Mouse (Mus musculus) liver, embryonic 11.5 days (tissue): ENCODE measurements around the gene Nr5a2. TPM values are rescaled to one million over a fixed set of nuclear protein-coding genes. Genes with fewer than 3 reads are reported as not detected.

ENCODE experiments used
- ATAC-seq: fragments of 200-750 bp; cut with Nextera tagmentation; replicated peaks from 2 replicates; pipeline ENCODE4 v1.8.0; 2017; ENCODE audit warnings: moderate number of reproducible peaks, mild to moderate bottlenecking, moderate TSS enrichment, moderate library complexity; ENCODE audit not compliant: low FRiP score
- DNase-seq: peaks from one replicate; pipeline ENCODE4 v3.0.0-alpha.2; 2017; ENCODE audit warnings: low spot score
- H3K27ac ChIP-seq: fragments of 300-500 bp; sonication (generic); 2 replicates; pipeline ENCODE4 v1.5.1; 2014; ENCODE audit warnings: mild to moderate bottlenecking, low read depth, low read length, control low read depth
- H3K27me3 ChIP-seq: fragments of 300-500 bp; sonication (generic); replicated peaks from 2 replicates; pipeline ENCODE4 v1.6.1; 2014; ENCODE audit warnings: low read length, mixed read lengths; ENCODE audit not compliant: control insufficient read depth, insufficient read depth
- H3K36me3 ChIP-seq: fragments of 300-500 bp; sonication (generic); 2 replicates; pipeline ENCODE4 v1.6.1; 2014; ENCODE audit warnings: mild to moderate bottlenecking, low read length, moderate library complexity, mixed read lengths; ENCODE audit not compliant: control insufficient read depth, insufficient read depth
- H3K4me1 ChIP-seq: fragments of 300-500 bp; sonication (generic); replicated peaks from 2 replicates; pipeline ENCODE4 v1.6.1; 2014; ENCODE audit warnings: low read length, mixed read lengths; ENCODE audit not compliant: control insufficient read depth, insufficient read depth
- H3K4me2 ChIP-seq: fragments of 300-500 bp; sonication (generic); 2 replicates; pipeline ENCODE4 v1.6.1; 2014; ENCODE audit warnings: mild to moderate bottlenecking, control low read depth, moderate library complexity
- H3K4me3 ChIP-seq: fragments of 300-500 bp; sonication (generic); 2 replicates; pipeline ENCODE4 v1.5.1; 2014; ENCODE audit warnings: low read depth, low read length, control low read depth
- H3K9ac ChIP-seq: fragments of 300-500 bp; sonication (generic); 2 replicates; pipeline ENCODE4 v1.6.1; 2014; ENCODE audit warnings: low read depth, low read length, control low read depth
- H3K9me3 ChIP-seq: fragments of 300-500 bp; sonication (generic); 2 replicates; pipeline ENCODE4 v1.6.1; 2016; ENCODE audit warnings: low read length, inconsistent platforms, mixed read lengths; ENCODE audit not compliant: control insufficient read depth
- WGBS: fragments of 180-500 bp; shearing (Covaris S2); extraction: QIAGEN DNeasy Blood & Tissue Kit; methylation state at CpG from one replicate; pipeline ENCODE4 v1.1.7; 2014; 5-methylcytosine and 5-hydroxymethylcytosine counted together
- polyA plus RNA-seq: library from polyadenylated mRNA; unstranded; fragments of >200 nt; fragmentation: Nextera tagmentation; extraction: Ambion mirVana; gene quantifications from 2 replicates; pipeline ENCODE4 v1.2.1, GENCODE M21; 2014

Gene Nr5a2
- polyA plus RNA-seq, 1 experiment from 2014 or later, result 5.3 TPM

DNA sequence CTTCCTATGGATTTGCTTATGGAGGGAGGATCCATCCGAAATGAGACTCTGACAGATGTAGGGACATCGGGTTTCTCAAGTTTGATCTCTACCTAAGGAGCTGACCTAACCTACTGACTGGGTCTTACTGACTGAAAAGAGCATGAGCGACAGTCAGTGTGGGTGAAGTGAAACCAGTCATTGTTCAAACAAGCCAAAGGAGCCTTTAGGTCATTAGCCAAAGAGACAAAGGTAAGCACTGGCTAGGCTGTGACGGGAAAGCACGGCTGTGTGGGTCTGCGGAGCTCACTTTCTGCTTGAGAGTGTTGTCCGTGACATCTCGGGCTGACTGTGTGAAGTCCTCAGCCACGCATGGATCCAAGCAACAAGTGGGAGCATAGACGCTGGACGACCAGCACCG is 50.1 kb downstream of the Nr5a2 start:
- DNase-seq (no peak), ATAC-seq (no peak)
- Histone ChIP-seq H3K27ac (no peak overlapping the region), H3K9me3 (no peaks in the 10 kb centered on the region), H3K9ac (no peak overlapping the region), H3K27me3 (no peaks in the 10 kb centered on the region), H3K36me3 (no peaks in the 10 kb centered on the region), H3K4me2 (no peak overlapping the region), H3K4me1 (no peaks in the 10 kb centered on the region), H3K4me3 (no peak overlapping the region)
- WGBS, result 85% methylated on average over 12 of the region's 12 CpGs

DNA sequence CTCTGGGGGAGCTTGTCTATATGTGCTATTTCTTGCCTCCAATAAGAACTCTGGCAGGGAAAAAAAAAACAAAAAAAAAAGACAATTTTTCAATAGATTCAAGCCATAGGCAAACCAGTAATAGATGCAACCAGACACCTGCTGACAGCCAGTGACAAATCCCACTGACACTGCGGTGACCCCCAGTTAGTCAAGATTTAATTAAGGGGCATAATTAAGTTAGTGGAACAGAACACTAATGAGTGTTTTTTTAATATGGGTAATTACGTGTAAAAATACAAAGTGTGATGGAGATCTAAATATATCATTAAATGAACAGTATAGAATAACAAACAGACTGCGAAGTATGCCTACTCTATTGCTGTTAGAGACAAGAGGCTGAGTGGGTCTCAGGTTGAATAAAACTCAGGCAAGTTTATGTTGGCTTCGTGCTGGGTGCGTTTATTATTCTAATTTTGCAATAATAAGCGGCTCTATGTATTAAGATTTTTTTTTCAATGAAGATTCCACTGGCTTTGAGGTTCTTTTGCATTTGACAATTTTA is 50.7 kb downstream of the Nr5a2 start:
- Histone ChIP-seq H3K9ac (no peak overlapping the region), H3K27ac (no peak overlapping the region), H3K36me3 (no peaks in the 10 kb centered on the region), H3K4me1 (no peaks in the 10 kb centered on the region), H3K4me2 (no peak overlapping the region), H3K4me3 (no peak overlapping the region), H3K27me3 (no peaks in the 10 kb centered on the region), H3K9me3 (no peaks in the 10 kb centered on the region)
- ATAC-seq, result no peak
- WGBS, result 85% methylated on average over 6 of the region's 6 CpGs
- no peak for DNase-seq

DNA sequence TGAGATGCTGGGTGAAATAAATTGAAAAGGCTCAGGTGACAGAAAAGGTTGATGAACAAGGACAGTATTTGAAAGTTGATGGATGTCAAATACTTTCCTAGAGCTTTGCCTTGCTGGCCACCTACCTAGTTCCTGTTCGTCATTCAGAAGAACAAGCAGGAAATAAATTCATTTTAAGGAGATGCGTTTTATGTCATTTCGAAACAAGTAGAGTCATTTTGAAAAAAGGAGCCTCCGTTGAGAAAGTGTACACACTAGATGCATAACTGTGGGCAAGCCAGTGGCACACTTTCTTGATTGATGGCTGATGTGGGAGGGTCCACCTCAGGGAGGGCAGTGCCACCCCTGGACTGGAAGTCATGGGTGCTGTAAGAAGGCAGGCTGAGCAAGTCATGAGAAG is 62.1 kb downstream of the Nr5a2 start:
- WGBS, result 89% methylated on average over 4 of the region's 4 CpGs
- no peak overlapping the region for H3K9ac ChIP-seq
- H3K4me1 ChIP-seq, result no peaks in the 10 kb centered on the region
- no peak overlapping the region for H3K4me3 ChIP-seq
- no peak overlapping the region for H3K27ac ChIP-seq
- no peak for ATAC-seq
- H3K36me3 ChIP-seq, result no peaks in the 10 kb centered on the region
- H3K4me2 ChIP-seq, result no peak overlapping the region
- DNase-seq, result no peak
- H3K27me3 ChIP-seq, result no peaks in the 10 kb centered on the region
- no peaks in the 10 kb centered on the region for H3K9me3 ChIP-seq

DNA sequence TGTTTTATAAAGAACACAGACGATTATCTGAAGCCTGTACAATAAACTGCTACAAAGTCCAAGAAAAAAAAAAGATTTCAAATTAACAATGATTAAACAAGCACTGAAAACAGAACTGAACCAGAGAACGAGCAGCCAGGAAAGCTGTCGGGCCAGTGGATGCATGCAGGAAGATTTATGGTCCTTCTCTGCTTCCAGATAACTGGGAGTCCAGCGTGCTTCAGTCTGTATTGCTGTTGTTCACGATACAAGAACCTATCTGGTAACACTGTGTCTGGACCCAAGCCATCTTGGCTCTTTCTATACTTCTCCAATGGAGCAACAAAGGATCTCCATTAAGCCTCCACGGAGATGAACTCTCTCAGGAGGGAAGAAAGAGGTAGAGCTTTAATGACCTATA is 63.9 kb downstream of the Nr5a2 start:
- Histone ChIP-seq H3K27me3 (no peaks in the 10 kb centered on the region), H3K27ac (no peak overlapping the region), H3K9me3 (no peaks in the 10 kb centered on the region), H3K4me2 (no peak overlapping the region), H3K36me3 (no peaks in the 10 kb centered on the region), H3K9ac (no peak overlapping the region), H3K4me3 (no peak overlapping the region), H3K4me1 (no peaks in the 10 kb centered on the region)
- DNase-seq (no peak), ATAC-seq (no peak)
- 56% methylated on average over 6 of the region's 6 CpGs for WGBS

DNA sequence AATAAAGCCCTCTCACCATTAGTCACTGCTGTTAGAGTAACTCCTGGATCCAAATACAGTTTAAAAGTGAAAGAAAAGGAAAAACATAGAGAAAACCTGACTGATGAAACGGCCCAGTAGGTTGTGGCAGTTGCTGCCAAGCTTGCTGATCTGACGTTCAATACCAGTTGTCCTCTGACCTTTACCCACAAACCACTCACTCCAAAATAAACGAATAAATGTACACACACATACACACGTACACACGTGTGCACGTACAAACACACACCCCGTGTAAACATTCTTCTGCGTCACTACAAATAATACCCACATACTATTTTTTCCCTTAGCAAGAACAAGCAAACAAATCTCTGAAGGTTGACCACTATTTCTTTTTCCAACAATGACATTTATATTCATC is 64.4 kb downstream of the Nr5a2 start:
- no peaks in the 10 kb centered on the region for H3K4me1 ChIP-seq
- no peaks in the 10 kb centered on the region for H3K27me3 ChIP-seq
- H3K9me3 ChIP-seq, result no peaks in the 10 kb centered on the region
- H3K4me2 ChIP-seq, result no peak overlapping the region
- no peak overlapping the region for H3K27ac ChIP-seq
- no peak for ATAC-seq
- DNase-seq, result no peak
- no peak overlapping the region for H3K4me3 ChIP-seq
- no peak overlapping the region for H3K9ac ChIP-seq
- no peaks in the 10 kb centered on the region for H3K36me3 ChIP-seq
- 74% methylated on average over 8 of the region's 8 CpGs for WGBS

DNA sequence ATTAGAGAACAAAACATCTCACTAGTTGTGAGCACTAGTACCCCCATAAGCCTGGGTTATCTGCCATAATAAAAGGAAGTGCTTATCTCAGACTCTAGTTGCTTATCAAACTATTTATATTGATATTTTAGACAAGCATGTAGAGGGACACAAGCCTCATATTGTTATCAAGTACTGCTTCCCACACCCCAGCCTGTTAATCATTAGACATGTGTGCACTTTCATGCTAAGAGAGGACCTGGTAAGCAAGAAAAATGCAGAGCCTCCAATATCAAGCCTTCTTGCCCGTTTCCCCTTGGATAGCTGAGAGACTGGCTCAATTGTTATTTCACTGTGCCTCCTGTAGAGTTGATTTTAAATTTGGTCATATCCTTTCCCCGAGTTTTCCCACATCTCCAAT is 65.5 kb downstream of the Nr5a2 start:
- no peaks in the 10 kb centered on the region for H3K36me3 ChIP-seq
- H3K9me3 ChIP-seq, result no peaks in the 10 kb centered on the region
- H3K4me1 ChIP-seq, result no peaks in the 10 kb centered on the region
- ATAC-seq (no peak), DNase-seq (no peak)
- H3K27ac ChIP-seq, result no peak overlapping the region
- 67% methylated on average over 2 of the region's 2 CpGs for WGBS
- H3K27me3 ChIP-seq, result no peaks in the 10 kb centered on the region
- H3K4me2 ChIP-seq, result no peak overlapping the region
- no peak overlapping the region for H3K9ac ChIP-seq
- no peak overlapping the region for H3K4me3 ChIP-seq

DNA sequence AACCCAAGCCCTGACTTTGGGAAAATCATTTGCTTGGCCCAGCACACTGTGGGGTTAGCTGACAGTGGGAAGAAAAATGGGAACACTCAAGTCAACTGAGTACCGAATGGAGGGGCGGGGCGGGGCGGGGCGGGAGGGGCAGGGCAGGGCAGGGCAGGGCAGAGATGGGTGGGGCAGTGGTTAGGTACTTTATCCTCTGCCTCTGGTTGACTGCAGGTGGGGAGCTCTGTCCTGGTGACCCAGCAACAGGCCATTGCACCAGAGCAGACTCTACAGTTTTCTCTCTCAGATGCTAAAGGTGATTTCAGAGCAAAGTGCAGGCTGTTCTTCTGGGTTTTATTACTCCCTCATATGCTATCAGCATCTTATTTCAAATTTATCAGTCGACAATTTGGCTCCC is 67.1 kb downstream of the Nr5a2 start:
- no peak overlapping the region for H3K27ac ChIP-seq
- H3K9ac ChIP-seq, result no peak overlapping the region
- WGBS, result 80% methylated on average over 6 of the region's 6 CpGs
- ATAC-seq (no peak), DNase-seq (no peak)
- H3K4me2 ChIP-seq, result no peak overlapping the region
- H3K4me1 ChIP-seq, result no peaks in the 10 kb centered on the region
- no peak overlapping the region for H3K4me3 ChIP-seq
- no peaks in the 10 kb centered on the region for H3K27me3 ChIP-seq
- H3K36me3 ChIP-seq, result no peaks in the 10 kb centered on the region
- no peaks in the 10 kb centered on the region for H3K9me3 ChIP-seq

DNA sequence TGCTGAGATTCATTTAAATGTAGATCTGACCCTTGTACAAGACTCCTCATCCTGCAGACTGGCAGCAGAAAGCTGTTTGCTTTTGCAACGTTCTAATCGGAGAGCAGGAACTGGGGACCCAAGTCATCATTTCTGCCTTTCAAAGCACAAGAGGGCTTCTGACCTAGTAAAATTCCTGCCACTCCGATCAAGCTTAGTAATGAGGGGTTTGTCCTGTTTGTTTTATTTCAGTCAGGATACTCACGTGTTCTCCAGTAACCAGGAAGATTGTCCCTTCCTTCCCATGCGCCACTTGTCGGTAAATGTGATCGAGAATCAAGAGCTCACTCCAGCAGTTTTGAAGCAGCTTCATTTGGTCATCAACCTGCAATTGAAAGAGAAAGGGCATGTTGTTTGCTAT is 69.8 kb downstream of the Nr5a2 start:
- ATAC-seq, result no peak
- H3K4me3 ChIP-seq, result no peak overlapping the region
- H3K36me3 ChIP-seq, result no peaks in the 10 kb centered on the region
- no peaks in the 10 kb centered on the region for H3K9me3 ChIP-seq
- peaks cover 5% of the 10 kb centered on the region for H3K4me1 ChIP-seq
- no peak overlapping the region for H3K9ac ChIP-seq
- H3K27ac ChIP-seq, result no peak overlapping the region
- 76% methylated on average over 7 of the region's 7 CpGs for WGBS
- H3K27me3 ChIP-seq, result no peaks in the 10 kb centered on the region
- H3K4me2 ChIP-seq, result no peak overlapping the region
- DNase-seq, result no peak

DNA sequence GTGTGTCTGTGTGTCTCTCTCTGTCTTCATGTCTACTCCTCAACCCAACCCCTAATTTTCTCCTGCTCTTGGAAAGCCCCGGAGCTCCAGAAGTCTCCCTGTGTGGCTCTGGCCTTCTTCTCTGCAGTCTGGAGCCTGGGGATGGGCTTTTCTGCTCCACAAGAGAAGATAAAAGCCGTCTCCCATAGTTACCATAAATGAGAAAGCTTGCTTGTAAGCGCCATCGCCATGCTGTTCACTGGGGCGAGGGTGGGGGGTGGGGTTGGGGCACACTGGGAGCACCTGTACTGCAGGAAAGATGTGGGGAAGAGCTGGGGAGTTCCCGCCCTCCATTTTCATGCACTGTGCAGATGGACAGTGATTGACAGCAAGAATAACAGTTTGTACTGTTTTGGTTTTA is 71.5 kb downstream of the Nr5a2 start:
- ATAC-seq (no peak), DNase-seq (no peak)
- no peak overlapping the region for H3K9ac ChIP-seq
- no peaks in the 10 kb centered on the region for H3K27me3 ChIP-seq
- no peak overlapping the region for H3K4me2 ChIP-seq
- no peak overlapping the region for H3K27ac ChIP-seq
- no peaks in the 10 kb centered on the region for H3K36me3 ChIP-seq
- H3K9me3 ChIP-seq, result no peaks in the 10 kb centered on the region
- H3K4me1 ChIP-seq, result peaks cover 5% of the 10 kb centered on the region
- 78% methylated on average over 6 of the region's 6 CpGs for WGBS
- H3K4me3 ChIP-seq, result no peak overlapping the region
